Mouse (Mus musculus) stomach, embryonic 16.5 days (tissue): Measurements from ENCODE around the gene Cemip. TPM values are rescaled to one million over a fixed set of nuclear protein-coding genes. Genes with fewer than 3 reads are reported as not detected.

ENCODE experiments used
- ATAC-seq: fragments of 200-750 bp; cut with Nextera tagmentation; 2 replicates; pipeline ENCODE4 v1.8.0; 2017; ENCODE audit warnings: moderate number of reproducible peaks, moderate TSS enrichment; ENCODE audit not compliant: insufficient read depth, low FRiP score
- H3K27ac ChIP-seq: fragments of 300-500 bp; sonication (generic); 2 replicates; pipeline ENCODE4 v1.5.1; 2014; ENCODE audit warnings: low read length
- H3K27me3 ChIP-seq: fragments of 300-500 bp; sonication (generic); 2 replicates; pipeline ENCODE4 v1.6.1; 2014; ENCODE audit warnings: low read length, control low read depth, mixed read lengths; ENCODE audit not compliant: control insufficient read depth, insufficient read depth
- H3K36me3 ChIP-seq: fragments of 300-500 bp; sonication (generic); 2 replicates; pipeline ENCODE4 v1.6.1; 2014; ENCODE audit warnings: low read length; ENCODE audit not compliant: control insufficient read depth, insufficient read depth
- H3K4me1 ChIP-seq: fragments of 300-500 bp; sonication (generic); 2 replicates; pipeline ENCODE4 v1.6.1; 2014; ENCODE audit warnings: low read length, control low read depth, mixed read lengths; ENCODE audit not compliant: control insufficient read depth, insufficient read depth
- H3K4me2 ChIP-seq: fragments of 300-500 bp; sonication (generic); 2 replicates; pipeline ENCODE4 v1.6.1; 2014; ENCODE audit warnings: low read depth, low read length, mixed read lengths
- H3K4me3 ChIP-seq: fragments of 300-500 bp; sonication (generic); replicated peaks from 2 replicates; pipeline ENCODE4 v1.5.1; 2014; ENCODE audit warnings: mild to moderate bottlenecking, low read length
- H3K9ac ChIP-seq: fragments of 300-500 bp; sonication (generic); 2 replicates; pipeline ENCODE4 v1.6.1; 2014; ENCODE audit warnings: low read length
- H3K9me3 ChIP-seq: fragments of 300-500 bp; sonication (generic); replicated peaks from 2 replicates; pipeline ENCODE4 v1.6.1; 2016; ENCODE audit warnings: low read length, control low read depth; ENCODE audit not compliant: control insufficient read depth
- WGBS: fragments of 180-500 bp; shearing (Covaris S2); extraction: QIAGEN DNeasy Blood & Tissue Kit; methylation state at CpG from one replicate; pipeline ENCODE4 v1.1.7; 2014; 5-methylcytosine and 5-hydroxymethylcytosine counted together
- polyA plus RNA-seq: library from polyadenylated mRNA; unstranded; fragments of >200 nt; fragmentation: Nextera tagmentation; extraction: Ambion mirVana; gene quantifications from 2 replicates; pipeline ENCODE4 v1.2.1, GENCODE M21; 2015

The Cemip gene
- polyA plus RNA-seq, 1 experiment from 2014 or later = 0.50 TPM

DNA sequence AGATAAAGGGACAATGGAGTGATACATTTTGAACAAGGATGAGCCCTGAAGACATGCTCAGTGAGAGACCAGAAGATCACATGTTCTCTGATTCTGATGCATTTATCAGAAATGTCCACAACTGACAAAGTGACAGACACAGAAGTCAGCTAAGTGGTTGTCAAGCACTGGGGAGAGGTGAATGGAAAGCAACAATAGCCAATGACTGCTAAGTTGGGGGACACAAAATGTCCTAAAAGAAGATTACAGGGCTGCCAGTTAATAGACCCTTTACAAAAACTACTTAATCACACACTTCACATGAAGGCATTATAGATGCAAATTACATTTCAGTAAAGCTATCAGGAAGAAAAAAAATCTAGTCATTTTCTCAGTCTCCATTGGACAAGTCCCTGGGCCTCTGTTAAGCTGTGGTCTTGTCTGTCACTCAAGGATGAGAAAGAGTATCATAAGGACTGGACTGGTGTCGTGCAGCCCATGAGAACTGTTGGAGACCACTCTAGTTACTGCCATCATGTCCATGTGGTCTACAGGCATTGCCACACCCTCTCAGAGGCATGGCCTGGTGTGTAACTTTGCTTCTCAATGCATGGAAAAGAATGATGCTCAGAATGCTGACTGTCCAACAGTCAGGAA, 59.2 kb downstream of the Cemip start:
- Histone ChIP-seq H3K27ac (no peak overlapping the region), H3K4me1 (peaks cover 12% of the 10 kb centered on the region), H3K27me3 (no peaks in the 10 kb centered on the region), H3K9me3 (no peaks in the 10 kb centered on the region), H3K4me2 (no peak overlapping the region), H3K4me3 (no peak overlapping the region), H3K36me3 (no peaks in the 10 kb centered on the region), H3K9ac (no peak overlapping the region)
- ATAC-seq = no peak
- WGBS = 67% methylated on average over 1 of the region's 1 CpGs

DNA sequence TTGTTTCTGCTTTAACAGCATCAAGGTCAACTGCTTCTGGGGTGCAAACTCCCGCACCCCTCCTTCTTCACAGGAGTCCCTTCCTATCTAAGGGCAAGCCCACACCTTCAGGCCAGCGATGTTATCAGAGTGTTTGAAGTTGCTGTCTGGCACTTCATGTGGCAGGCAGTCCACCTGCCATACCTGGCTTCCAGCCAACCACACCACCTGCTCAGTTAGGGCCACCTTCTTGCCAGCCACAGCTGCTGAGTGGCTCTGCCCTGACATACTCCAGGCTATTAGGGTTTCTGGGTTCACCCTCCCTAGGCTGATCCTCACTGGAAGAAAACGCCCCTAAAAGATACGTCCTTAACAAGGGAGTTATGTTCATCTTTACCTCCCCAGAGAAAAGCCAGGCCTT, 60.2 kb downstream of the Cemip start:
- Histone ChIP-seq H3K9me3 (no peaks in the 10 kb centered on the region), H3K4me1 (peaks cover 12% of the 10 kb centered on the region), H3K4me2 (no peak overlapping the region), H3K4me3 (no peak overlapping the region), H3K36me3 (no peaks in the 10 kb centered on the region), H3K9ac (no peak overlapping the region), H3K27me3 (no peaks in the 10 kb centered on the region), H3K27ac (no peak overlapping the region)
- 61% methylated on average over 4 of the region's 4 CpGs for WGBS
- peak; percentile 39; the same call in 1 of the 2 replicates for ATAC-seq

DNA sequence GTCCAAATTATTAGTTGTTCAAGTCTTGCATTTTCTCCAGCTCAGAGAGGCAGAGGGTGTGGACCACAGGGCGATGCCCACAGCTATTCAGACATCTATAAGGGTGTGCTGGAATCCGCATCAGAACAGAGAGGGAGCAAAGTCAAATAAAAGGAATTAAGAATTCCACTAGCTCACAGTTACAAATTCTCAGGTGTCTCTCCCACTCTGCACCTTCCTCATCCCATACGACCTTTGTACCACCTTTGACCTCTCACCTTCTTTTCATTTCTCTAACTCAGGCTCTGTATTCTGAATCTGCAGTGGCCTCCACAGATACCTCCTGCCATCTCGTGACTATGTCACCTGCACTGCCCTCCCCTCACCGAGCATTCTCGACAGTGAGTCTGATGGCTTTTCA, 62.8 kb downstream of the Cemip start:
- no peak overlapping the region for H3K4me3 ChIP-seq
- H3K4me1 ChIP-seq = peaks cover 8% of the 10 kb centered on the region
- no peak overlapping the region for H3K4me2 ChIP-seq
- no peak overlapping the region for H3K9ac ChIP-seq
- no peaks in the 10 kb centered on the region for H3K27me3 ChIP-seq
- no peaks in the 10 kb centered on the region for H3K36me3 ChIP-seq
- 55% methylated on average over 6 of the region's 6 CpGs for WGBS
- ATAC-seq = no peak
- H3K27ac ChIP-seq = no peak overlapping the region
- no peaks in the 10 kb centered on the region for H3K9me3 ChIP-seq

DNA sequence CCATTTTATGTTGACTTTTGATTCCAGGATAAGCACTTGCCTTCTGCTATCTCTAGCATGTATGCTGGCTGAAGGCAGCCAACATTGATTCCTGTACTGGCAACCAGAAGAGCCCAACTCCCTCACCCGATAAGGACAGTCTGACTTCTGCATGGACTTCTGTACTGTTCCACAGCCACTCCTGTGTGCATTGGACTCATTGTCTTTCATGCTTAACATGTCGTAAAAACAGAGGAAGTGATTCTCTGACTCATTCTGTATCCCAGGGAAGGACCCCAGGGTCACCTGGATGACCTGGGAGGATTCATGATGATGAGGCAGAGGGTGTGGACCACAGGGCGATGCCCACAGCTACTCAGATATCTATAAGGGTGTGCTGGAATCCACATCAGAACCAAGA, 63.8 kb downstream of the Cemip start:
- peak; percentile 48; the same call in 1 of the 2 replicates for ATAC-seq
- Histone ChIP-seq H3K27ac (0 out of 2 replicates have a peak overlapping the region, but pooled peaks have one; percentile 14), H3K27me3 (no peaks in the 10 kb centered on the region), H3K9me3 (no peaks in the 10 kb centered on the region), H3K4me3 (no peak overlapping the region), H3K9ac (no peak overlapping the region), H3K4me1 (peaks cover 12% of the 10 kb centered on the region), H3K4me2 (no peak overlapping the region), H3K36me3 (no peaks in the 10 kb centered on the region)
- 72% methylated on average over 3 of the region's 3 CpGs for WGBS

GRCm38 (mm10) chr7:84019381-84019780, 66.9 kb downstream of the Cemip start:
- H3K4me1 ChIP-seq = peaks cover 12% of the 10 kb centered on the region
- no peaks in the 10 kb centered on the region for H3K9me3 ChIP-seq
- H3K36me3 ChIP-seq = no peaks in the 10 kb centered on the region
- H3K27ac ChIP-seq = no peak overlapping the region
- H3K4me3 ChIP-seq = no peak overlapping the region
- H3K4me2 ChIP-seq = no peak overlapping the region
- ATAC-seq = no peak
- no peak overlapping the region for H3K9ac ChIP-seq
- H3K27me3 ChIP-seq = no peaks in the 10 kb centered on the region

GRCm38 (mm10) chr7:84018291-84019266, 67.7 kb downstream of the Cemip start:
- Histone ChIP-seq H3K4me1 (peaks cover 12% of the 10 kb centered on the region), H3K27me3 (no peaks in the 10 kb centered on the region), H3K27ac (peak overlapping the region; percentile 21), H3K4me3 (no peak overlapping the region), H3K9ac (no peak overlapping the region), H3K9me3 (no peaks in the 10 kb centered on the region), H3K4me2 (no peak overlapping the region), H3K36me3 (no peaks in the 10 kb centered on the region)
- peak; percentile 75 for ATAC-seq
- WGBS = 52% methylated on average over 5 of the region's 5 CpGs

- Histone ChIP-seq H3K4me2 (no peak overlapping the region), H3K4me1 (peaks cover 12% of the 10 kb centered on the region), H3K27ac (no peak overlapping the region), H3K9ac (no peak overlapping the region), H3K4me3 (no peak overlapping the region), H3K27me3 (no peaks in the 10 kb centered on the region), H3K9me3 (no peaks in the 10 kb centered on the region), H3K36me3 (no peaks in the 10 kb centered on the region)
- no peak for ATAC-seq
- WGBS = 75% methylated on average over 1 of the region's 1 CpGs
These were observed 71.3 kb downstream of the Cemip start for GRCm38 (mm10) chr7:84015050-84015449.

DNA sequence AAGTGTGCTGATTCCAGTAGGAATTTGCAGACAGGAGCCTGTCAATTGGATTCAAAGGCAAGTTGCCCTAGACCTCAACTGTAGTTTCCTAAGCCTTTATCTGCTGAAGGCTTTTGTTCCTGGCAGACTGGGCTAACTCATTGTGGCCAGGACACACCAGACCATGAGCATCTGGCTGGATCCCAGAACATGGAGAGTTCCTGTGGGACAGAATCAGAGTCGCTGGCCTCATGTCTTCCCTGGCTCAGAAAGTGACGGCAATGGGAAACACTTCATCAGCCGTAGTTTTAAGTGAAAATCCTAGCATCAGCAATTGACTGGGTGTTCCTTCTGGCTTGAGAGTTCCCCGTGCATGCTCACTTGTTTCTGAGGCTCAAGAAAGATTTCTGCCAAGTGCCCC, 72.6 kb downstream of the Cemip start:
- H3K4me2 ChIP-seq = no peak overlapping the region
- H3K4me3 ChIP-seq = no peak overlapping the region
- H3K27ac ChIP-seq = no peak overlapping the region
- no peaks in the 10 kb centered on the region for H3K27me3 ChIP-seq
- no peaks in the 10 kb centered on the region for H3K36me3 ChIP-seq
- no peak overlapping the region for H3K9ac ChIP-seq
- H3K4me1 ChIP-seq = peaks cover 9% of the 10 kb centered on the region
- 80% methylated on average over 4 of the region's 4 CpGs for WGBS
- H3K9me3 ChIP-seq = no peaks in the 10 kb centered on the region
- no peak for ATAC-seq

DNA sequence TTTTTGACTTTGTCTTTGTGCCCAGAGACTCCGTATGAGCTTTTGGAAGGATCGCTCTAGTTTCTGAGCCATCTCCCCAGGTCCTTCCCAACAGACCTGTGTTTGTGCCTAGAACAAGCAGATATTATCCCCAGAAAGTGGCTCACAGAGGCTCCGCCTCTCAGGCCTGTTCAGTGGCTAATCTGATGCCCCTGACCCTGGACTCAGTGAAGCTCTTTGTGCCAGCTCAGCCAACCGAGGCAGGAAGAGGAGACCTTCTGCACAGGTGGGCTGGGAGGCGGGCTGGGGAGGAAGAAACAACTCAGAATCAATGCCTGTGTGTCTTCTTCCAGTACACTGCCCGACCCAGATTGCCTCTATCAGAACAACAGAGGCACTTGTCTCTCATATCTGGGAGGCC, 81.9 kb downstream of the Cemip start:
- H3K27ac ChIP-seq = no peak overlapping the region
- H3K9me3 ChIP-seq = no peaks in the 10 kb centered on the region
- WGBS = 75% methylated on average over 6 of the region's 6 CpGs
- H3K36me3 ChIP-seq = no peaks in the 10 kb centered on the region
- no peak overlapping the region for H3K4me2 ChIP-seq
- H3K4me3 ChIP-seq = no peak overlapping the region
- H3K27me3 ChIP-seq = no peaks in the 10 kb centered on the region
- H3K4me1 ChIP-seq = no peaks in the 10 kb centered on the region
- ATAC-seq = no peak
- H3K9ac ChIP-seq = no peak overlapping the region
